Mouse (Mus musculus): Measurements from ENCODE around the gene Gtf2h3.

DNA sequence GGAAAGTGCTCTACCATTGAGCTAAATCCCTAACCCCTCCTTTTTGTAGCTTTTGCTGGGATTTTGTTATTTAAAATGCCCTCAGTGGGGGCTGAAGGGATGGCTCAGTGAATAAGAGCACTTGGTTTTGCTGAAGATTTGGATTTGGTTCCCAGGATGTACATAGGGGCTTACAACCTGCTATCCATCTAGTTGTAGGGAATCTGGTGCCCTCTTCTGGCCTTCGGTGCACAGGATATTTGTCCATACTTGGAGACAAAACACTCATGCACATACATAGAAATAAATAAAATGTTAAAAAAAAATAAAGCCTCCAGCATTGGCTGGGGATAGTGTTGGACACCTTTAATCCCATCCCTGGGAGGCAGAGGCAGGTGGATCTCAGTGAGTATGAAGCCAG, 23.8 kb upstream of the Gtf2h3 start:
- no peak for TF ChIP-seq POLR2A (IDR thresholded peaks at IDR 0.05; ENCODE audit: insufficient read depth, low read depth, low read length)
- TF ChIP-seq CTCF (IDR thresholded peaks at IDR 0.05; ENCODE audit: insufficient read depth, low read depth, low read length) = no peak

Measured in olfactory bulb, adult 2 months (tissue).